18 mouse cellular contexts compared by ENCODE assay signal in the genomic region with DNA sequence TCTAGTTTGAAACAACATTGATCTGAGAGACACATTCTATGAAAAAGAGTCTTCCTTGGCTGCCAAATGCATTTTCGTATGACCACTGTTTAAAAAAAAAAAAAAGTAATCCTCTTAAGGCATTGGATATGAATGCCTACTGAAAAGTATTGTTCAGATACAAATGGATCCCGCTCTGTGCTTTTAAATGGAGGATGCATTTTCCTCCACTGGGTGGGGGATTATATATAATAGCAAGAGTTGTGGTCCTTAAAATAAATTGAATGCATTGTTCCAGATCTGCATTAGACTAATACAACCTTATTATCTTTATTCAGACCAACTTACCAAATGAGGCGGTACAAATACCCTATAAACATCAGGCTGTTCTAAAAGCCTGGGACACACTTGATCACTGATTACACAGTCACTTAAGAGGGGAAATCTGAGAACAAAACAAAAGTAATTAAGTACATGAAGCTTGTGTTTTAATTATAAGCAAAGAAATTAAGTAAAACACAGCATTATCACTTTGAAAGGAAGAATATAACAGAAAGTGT.
A peak's percentile ranks its signal among the peaks of the same experiment; 100 is the strongest.
DNase-seq lines count a peak whose midpoint lies in the region; ATAC-seq and TF ChIP-seq lines count a peak whose summit lies in the region.
"Had no signal": no experiment of that assay in that cellular context is flagged by ENCODE, and none has a peak within 500 bp of the region (broad histone marks: within the 10 kb centered on the region; RNA-seq: fewer than 3 reads in every experiment).

No protein-coding gene starts in this region.

- H3K27me3 ChIP-seq in hindbrain, embryonic 12.5 days: no peaks in the 10 kb centered on the region
- H3K27me3 ChIP-seq in hindbrain, embryonic 10.5 days (ENCODE audit: insufficient read depth, poor library complexity, severe bottlenecking): no peaks in the 10 kb centered on the region
- no peaks in the 10 kb centered on the region for H3K27me3 ChIP-seq in midbrain, embryonic 14.5 days (ENCODE audit: control insufficient read depth, insufficient read depth, low read length)
- H3K27me3 ChIP-seq in midbrain, postnatal 0 days (ENCODE audit: insufficient read depth, low read length): no peaks in the 10 kb centered on the region
- peaks cover 7% of the 10 kb centered on the region for H3K27me3 ChIP-seq in forebrain, embryonic 14.5 days (replicated peaks; ENCODE audit: control insufficient read depth, insufficient read depth, low read length)
- H3K27me3 ChIP-seq: heart, embryonic 15.5 days; hindbrain, embryonic 15.5 days had no signal

- 0 out of 2 replicates have a peak, but pooled peaks have one; percentile 38 for ATAC-seq in hindbrain, embryonic 12.5 days (ENCODE audit: low FRiP score)
- ATAC-seq in midbrain, embryonic 14.5 days (ENCODE audit: low FRiP score, low TSS enrichment): no peak
- ATAC-seq in midbrain, postnatal 0 days (ENCODE audit: low FRiP score): no peak
- peak; percentile 73 for ATAC-seq in forebrain, embryonic 14.5 days

- no peak for TF ChIP-seq POLR2A in brain, embryonic 14.5 days (IDR thresholded peaks at IDR 0.05; ENCODE audit: borderline replicate concordance, extremely low read depth, insufficient read depth, insufficient read length, poor library complexity, severe bottlenecking)

- 63% methylated on average over 3 of the region's 3 CpGs for WGBS in hindbrain, embryonic 12.5 days
- WGBS in hindbrain, embryonic 10.5 days: 77% methylated on average over 3 of the region's 3 CpGs
- WGBS in midbrain, embryonic 14.5 days: 14% methylated on average over 3 of the region's 3 CpGs
- WGBS in midbrain, postnatal 0 days: 31% methylated on average over 3 of the region's 3 CpGs
- 6% methylated on average over 3 of the region's 3 CpGs for WGBS in forebrain, embryonic 14.5 days

- no peak overlapping the region for H3K4me2 ChIP-seq in hindbrain, embryonic 12.5 days (replicated peaks)
- no peak overlapping the region for H3K4me2 ChIP-seq in midbrain, embryonic 14.5 days (ENCODE audit: low read length)
- no peak overlapping the region for H3K4me2 ChIP-seq in midbrain, postnatal 0 days (ENCODE audit: low read depth, low read length, poor library complexity, severe bottlenecking)
- H3K4me2 ChIP-seq in forebrain, embryonic 14.5 days (ENCODE audit: low read length): no peak overlapping the region
- H3K4me2 ChIP-seq: heart, embryonic 11.5 days; heart, embryonic 15.5 days; hindbrain, embryonic 15.5 days had no signal

- no peak overlapping the region for H3K4me3 ChIP-seq in hindbrain, embryonic 12.5 days
- no peak overlapping the region for H3K4me3 ChIP-seq in hindbrain, embryonic 10.5 days
- no peak overlapping the region for H3K4me3 ChIP-seq in midbrain, embryonic 14.5 days (replicated peaks; ENCODE audit: low read depth, low read length)
- H3K4me3 ChIP-seq in midbrain, postnatal 0 days (ENCODE audit: low read depth, low read length): no peak overlapping the region
- no peak overlapping the region for H3K4me3 ChIP-seq in forebrain, embryonic 14.5 days (ENCODE audit: low read depth, low read length)
- H3K4me3 ChIP-seq: embryonic facial prominence, embryonic 10.5 days; heart, adult 2 months; heart, embryonic 15.5 days; hindbrain, embryonic 15.5 days had no signal

- no peak for DNase-seq in hindbrain, embryonic 10.5 days (ENCODE audit: low spot score)
- peak; percentile 30 for DNase-seq in midbrain, embryonic 14.5 days
- DNase-seq in midbrain, postnatal 0 days (ENCODE audit: low spot score): no peak
- peak; percentile 61 for DNase-seq in brain, embryonic 14.5 days (ENCODE audit: low read depth)
- peak; percentile 36 for DNase-seq in forebrain, embryonic 14.5 days (ENCODE audit: low spot score)
- DNase-seq in lung, adult 18-20 months: no peak
- DNase-seq: adrenal gland, adult 2 months; adrenal gland, postnatal 25 days; cerebellum, adult 2 months; cerebellum, postnatal 10 days; gastrocnemius, postnatal 14 days; heart, adult 2 months; heart, postnatal 14 days had no signal

- no peaks in the 10 kb centered on the region for H3K4me1 ChIP-seq in hindbrain, embryonic 12.5 days
- H3K4me1 ChIP-seq in hindbrain, embryonic 10.5 days (replicated peaks): no peaks in the 10 kb centered on the region
- no peaks in the 10 kb centered on the region for H3K4me1 ChIP-seq in midbrain, embryonic 14.5 days (ENCODE audit: control insufficient read depth, insufficient read depth, low read length)
- H3K4me1 ChIP-seq in midbrain, postnatal 0 days (ENCODE audit: insufficient read depth, low read length): no peaks in the 10 kb centered on the region
- H3K4me1 ChIP-seq in forebrain, embryonic 14.5 days (ENCODE audit: control insufficient read depth, insufficient read depth, low read length): no peaks in the 10 kb centered on the region
- H3K4me1 ChIP-seq: embryonic facial prominence, embryonic 10.5 days; heart, embryonic 15.5 days; hindbrain, embryonic 15.5 days had no signal

- no peak for TF ChIP-seq CTCF in midbrain, postnatal 0 days (IDR thresholded peaks at IDR 0.05)
- no peak for TF ChIP-seq CTCF in brain, embryonic 14.5 days (IDR thresholded peaks at IDR 0.05; ENCODE audit: borderline replicate concordance, extremely low read depth, insufficient read depth, insufficient read length)

- no peaks in the 10 kb centered on the region for H3K36me3 ChIP-seq in hindbrain, embryonic 12.5 days
- H3K36me3 ChIP-seq in hindbrain, embryonic 10.5 days: no peaks in the 10 kb centered on the region
- H3K36me3 ChIP-seq in midbrain, embryonic 14.5 days (ENCODE audit: control insufficient read depth, insufficient read depth, low read length): no peaks in the 10 kb centered on the region
- H3K36me3 ChIP-seq in midbrain, postnatal 0 days (ENCODE audit: insufficient read depth, low read length): no peaks in the 10 kb centered on the region
- no peaks in the 10 kb centered on the region for H3K36me3 ChIP-seq in forebrain, embryonic 14.5 days (ENCODE audit: control insufficient read depth, insufficient read depth, low read length)
- H3K36me3 ChIP-seq: embryonic facial prominence, embryonic 10.5 days; heart, embryonic 15.5 days; hindbrain, embryonic 15.5 days had no signal

- H3K27ac ChIP-seq in hindbrain, embryonic 12.5 days: no peak overlapping the region
- H3K27ac ChIP-seq in hindbrain, embryonic 10.5 days: no peak overlapping the region
- no peak overlapping the region for H3K27ac ChIP-seq in midbrain, embryonic 14.5 days (replicated peaks; ENCODE audit: low read depth, low read length)
- H3K27ac ChIP-seq in midbrain, postnatal 0 days (ENCODE audit: low read depth, low read length): no peak overlapping the region
- H3K27ac ChIP-seq in forebrain, embryonic 14.5 days (ENCODE audit: low read depth, low read length): no peak overlapping the region
- H3K27ac ChIP-seq: embryonic facial prominence, embryonic 10.5 days; heart, adult 2 months; heart, embryonic 15.5 days had no signal

- H3K9ac ChIP-seq in hindbrain, embryonic 12.5 days: no peak overlapping the region
- H3K9ac ChIP-seq in midbrain, embryonic 14.5 days (replicated peaks; ENCODE audit: low read length): no peak overlapping the region
- no peak overlapping the region for H3K9ac ChIP-seq in midbrain, postnatal 0 days (replicated peaks; ENCODE audit: low read length, poor library complexity, severe bottlenecking)
- no peak overlapping the region for H3K9ac ChIP-seq in forebrain, embryonic 14.5 days (ENCODE audit: low read length)
- H3K9ac ChIP-seq: heart, embryonic 15.5 days; hindbrain, embryonic 15.5 days had no signal

- no peaks in the 10 kb centered on the region for H3K9me3 ChIP-seq in hindbrain, embryonic 12.5 days (replicated peaks)
- no peaks in the 10 kb centered on the region for H3K9me3 ChIP-seq in hindbrain, embryonic 10.5 days
- no peaks in the 10 kb centered on the region for H3K9me3 ChIP-seq in midbrain, embryonic 14.5 days (ENCODE audit: control insufficient read depth, low read length)
- H3K9me3 ChIP-seq in midbrain, postnatal 0 days (ENCODE audit: low read length): no peaks in the 10 kb centered on the region
- no peaks in the 10 kb centered on the region for H3K9me3 ChIP-seq in forebrain, embryonic 14.5 days (replicated peaks; ENCODE audit: control insufficient read depth, low read length)
- H3K9me3 ChIP-seq: embryonic facial prominence, embryonic 10.5 days; heart, embryonic 15.5 days; hindbrain, embryonic 15.5 days had no signal

Comparison
In these comparisons a context has a peak if more than half of its experiments do, and no peak if none do; other contexts are left out.
1. DNase-seq: peak in midbrain, embryonic 14.5 days (single experiment), brain, embryonic 14.5 days (single experiment) and forebrain, embryonic 14.5 days (single experiment); none in hindbrain, embryonic 10.5 days (single experiment), midbrain, postnatal 0 days (single experiment) and lung, adult 18-20 months (0 of 2).
2. ATAC-seq: peak in hindbrain, embryonic 12.5 days (single experiment) and forebrain, embryonic 14.5 days (single experiment); none in midbrain, embryonic 14.5 days (single experiment) and midbrain, postnatal 0 days (single experiment).